Mouse (Mus musculus) liver, embryonic 14.5 days (tissue): ENCODE measurements around the gene Ergic1. TPM values are rescaled to one million over a fixed set of nuclear protein-coding genes. Genes with fewer than 3 reads are reported as not detected.

Experiments used
- ATAC-seq: fragments of 200-750 bp; cut with Nextera tagmentation; 2 replicates; pipeline ENCODE4 v1.8.0; 2017; ENCODE audit warnings: moderate number of reproducible peaks, mild to moderate bottlenecking, moderate library complexity; ENCODE audit not compliant: insufficient read depth
- DNase-seq, 3 experiments: peaks; one replicate each; pipeline ENCODE4 v3.0.0-alpha.2; 2012 to 2013; ENCODE audit warnings: low read depth in 3 of 3, low spot score in 3 of 3
- H3K27ac ChIP-seq: fragments of 300-500 bp; sonication (generic); 2 replicates; pipeline ENCODE4 v1.5.1; 2014; ENCODE audit warnings: moderate library complexity, mild to moderate bottlenecking, control low read depth, inconsistent platforms
- H3K27me3 ChIP-seq: fragments of 300-500 bp; sonication (generic); 2 replicates; pipeline ENCODE4 v1.6.1; 2014; ENCODE audit warnings: mild to moderate bottlenecking, low read length, moderate library complexity; ENCODE audit not compliant: control insufficient read depth, insufficient read depth
- H3K36me3 ChIP-seq: fragments of 300-500 bp; sonication (generic); replicated peaks from 2 replicates; pipeline ENCODE4 v1.6.1; 2014; ENCODE audit warnings: low read depth; ENCODE audit not compliant: control insufficient read depth, insufficient read depth
- H3K4me1 ChIP-seq, 2 experiments: fragments of 200-500 bp in 1 of 2; fragments of 300-500 bp in 1 of 2; sonication (generic) in 1 of 2; replicated peaks; 2 replicates each; pipeline ENCODE4 v1.6.1; 2012 to 2014; ENCODE audit warnings: antibody characterized with exemption in 1 of 2, inconsistent platforms in 1 of 2, low read length in 1 of 2; ENCODE audit not compliant: control insufficient read depth in 2 of 2, insufficient read depth in 2 of 2
- H3K4me2 ChIP-seq: fragments of 300-500 bp; sonication (generic); 2 replicates; pipeline ENCODE4 v1.6.1; 2014; ENCODE audit warnings: low read depth, mild to moderate bottlenecking, control low read depth, moderate library complexity
- H3K4me3 ChIP-seq, 2 experiments: fragments of 200-500 bp in 1 of 2; fragments of 300-500 bp in 1 of 2; sonication (generic) in 1 of 2; 2 replicates each; pipeline ENCODE4 v1.5.1; 2012 to 2014; ENCODE audit warnings: low read depth in 2 of 2, low read length in 2 of 2, mild to moderate bottlenecking in 2 of 2, control low read depth in 1 of 2, inconsistent platforms in 1 of 2, moderate library complexity in 1 of 2; ENCODE audit not compliant: insufficient read depth in 1 of 2
- H3K9ac ChIP-seq: fragments of 300-500 bp; sonication (generic); replicated peaks from 2 replicates; pipeline ENCODE4 v1.6.1; 2014; ENCODE audit warnings: mild to moderate bottlenecking, control low read depth, moderate library complexity
- H3K9me3 ChIP-seq: fragments of 300-500 bp; sonication (generic); 2 replicates; pipeline ENCODE4 v1.6.1; 2016; ENCODE audit warnings: low read length, mixed read lengths; ENCODE audit not compliant: control insufficient read depth
- CTCF ChIP-seq: IDR thresholded peaks from 2 replicates; pipeline ENCODE4 v1.5.1; 2016; ENCODE audit warnings: antibody characterized with exemption, low read depth, control low read depth
- EP300 ChIP-seq: IDR thresholded peaks from 2 replicates; pipeline ENCODE4 v1.6.1; 2016; ENCODE audit warnings: antibody characterized with exemption, low read depth
- WGBS: fragments of 180-500 bp; shearing (Covaris S2); extraction: QIAGEN DNeasy Blood & Tissue Kit; methylation state at CpG from one replicate; pipeline ENCODE4 v1.1.7; 2014; ENCODE audit not compliant: insufficient replicate concordance; 5-methylcytosine and 5-hydroxymethylcytosine counted together
- polyA plus RNA-seq, 2 experiments: library from polyadenylated mRNA; depleted of rRNA in 1 of 2; stranded (reverse) in 1 of 2; unstranded in 1 of 2; fragments of >200 nt; fragmentation: Nextera tagmentation in 1 of 2; extraction: Ambion mirVana in 1 of 2; gene quantifications; 2 replicates each; pipeline versions ENCODE4 v1.2.1 to v1.2.3; 2012 to 2014

The Ergic1 gene
- polyA plus RNA-seq, 2 experiments, result 26.0 to 33.4 TPM

DNA sequence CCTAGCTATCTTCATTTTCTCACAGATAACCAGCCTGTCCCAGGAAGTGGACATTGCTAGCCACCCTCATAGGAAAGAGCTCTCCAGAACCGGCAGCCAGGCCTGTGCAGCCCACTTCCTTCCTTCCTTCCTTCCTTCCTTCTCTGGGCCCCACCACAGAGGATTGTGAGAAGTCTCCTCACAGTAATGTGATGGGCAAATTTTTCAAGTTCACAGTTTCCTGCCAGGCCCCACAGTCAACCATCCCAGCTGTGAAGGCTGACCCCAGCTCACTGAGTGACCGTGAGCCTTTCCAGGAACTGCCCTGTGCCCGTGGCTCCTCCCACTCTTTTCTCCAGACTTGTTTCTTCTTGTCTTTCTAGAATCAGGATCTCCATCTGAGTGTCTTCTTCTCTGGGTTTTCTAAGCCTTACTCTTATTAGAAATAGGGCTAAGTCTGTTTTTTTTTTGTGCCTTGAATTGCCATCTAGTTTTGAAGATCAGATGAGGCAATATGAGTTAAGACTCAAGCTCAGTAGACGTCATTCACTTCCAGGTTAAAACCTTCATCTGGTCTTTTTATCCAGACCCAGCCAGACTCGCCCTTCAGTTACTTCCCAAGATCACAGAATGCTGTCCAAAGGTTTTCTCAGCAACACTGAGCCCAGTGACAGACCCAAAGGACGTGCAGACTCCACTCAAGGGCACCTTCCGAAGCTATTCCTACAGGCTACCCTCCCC, 34.3 kb downstream of the Ergic1 start:
- no peak for TF ChIP-seq EP300
- TF ChIP-seq CTCF, result no peak
- H3K36me3 ChIP-seq, result no peaks in the 10 kb centered on the region
- H3K27ac ChIP-seq, result no peak overlapping the region
- H3K9ac ChIP-seq, result no peak overlapping the region
- no peaks in the 10 kb centered on the region for H3K9me3 ChIP-seq
- H3K4me1 ChIP-seq, result peaks cover 12 to 28% of the 10 kb centered on the region in 2 experiments
- DNase-seq (no peak), ATAC-seq (peak; percentile 31; the same call in 1 of the 2 replicates)
- WGBS, result 39% methylated on average over 7 of the region's 7 CpGs
- H3K27me3 ChIP-seq, result no peaks in the 10 kb centered on the region
- H3K4me3 ChIP-seq, result no peak overlapping the region
- no peak overlapping the region for H3K4me2 ChIP-seq

- ATAC-seq (no peak), DNase-seq (no peak)
- H3K36me3 ChIP-seq, result no peaks in the 10 kb centered on the region
- H3K9me3 ChIP-seq, result no peaks in the 10 kb centered on the region
- peaks cover 17 to 34% of the 10 kb centered on the region in 2 experiments for H3K4me1 ChIP-seq
- WGBS, result 62% methylated on average over 7 of the region's 7 CpGs
- no peak overlapping the region for H3K4me3 ChIP-seq
- H3K27ac ChIP-seq, result no peak overlapping the region
- H3K4me2 ChIP-seq, result no peak overlapping the region
- no peaks in the 10 kb centered on the region for H3K27me3 ChIP-seq
- H3K9ac ChIP-seq, result no peak overlapping the region
- TF ChIP-seq CTCF, result no peak
These were observed 34.9 kb downstream of the Ergic1 start for GRCm38 (mm10) chr17:26596168-26596658.

- Histone ChIP-seq H3K9ac (no peak overlapping the region), H3K4me1 (peaks cover 24 to 41% of the 10 kb centered on the region in 2 experiments), H3K4me3 (no peak overlapping the region), H3K9me3 (no peaks in the 10 kb centered on the region), H3K4me2 (no peak overlapping the region), H3K27ac (no peak overlapping the region), H3K27me3 (no peaks in the 10 kb centered on the region), H3K36me3 (no peaks in the 10 kb centered on the region)
- WGBS, result 72% methylated on average over 6 of the region's 6 CpGs
- ATAC-seq, result no peak
- TF ChIP-seq EP300, result no peak
- peak; percentile 23; the same call in 1 of the 2 replicates for TF ChIP-seq CTCF
- no peak for DNase-seq
These were observed 35.7 kb downstream of the Ergic1 start for GRCm38 (mm10) chr17:26596856-26597481.

DNA sequence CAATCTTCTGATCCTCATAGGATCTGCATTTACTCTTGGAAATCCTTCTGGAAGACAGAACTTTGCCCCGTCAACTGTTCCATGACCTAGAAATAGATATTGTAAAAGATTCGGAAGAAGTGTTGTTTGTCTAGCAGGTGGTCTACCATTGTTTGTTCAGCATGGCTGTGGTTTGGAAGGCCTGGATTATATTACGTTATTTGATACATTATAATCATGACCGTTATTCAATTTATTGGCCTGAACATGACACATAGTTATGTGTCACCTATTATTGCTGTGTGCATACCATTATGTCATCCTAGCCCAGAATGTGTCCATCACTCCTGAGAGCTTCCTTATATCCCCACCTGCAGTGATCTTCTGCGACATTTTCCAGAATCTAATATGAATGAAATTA, 37.6 kb downstream of the Ergic1 start:
- no peak overlapping the region for H3K9ac ChIP-seq
- H3K4me3 ChIP-seq, result no peak overlapping the region
- DNase-seq (no peak), ATAC-seq (no peak)
- TF ChIP-seq CTCF, result no peak
- TF ChIP-seq EP300, result no peak
- no peaks in the 10 kb centered on the region for H3K36me3 ChIP-seq
- no peaks in the 10 kb centered on the region for H3K9me3 ChIP-seq
- no peak overlapping the region for H3K27ac ChIP-seq
- H3K27me3 ChIP-seq, result no peaks in the 10 kb centered on the region
- no peak overlapping the region for H3K4me2 ChIP-seq
- 78% methylated on average over 5 of the region's 5 CpGs for WGBS
- peaks cover 24 to 42% of the 10 kb centered on the region in 2 experiments for H3K4me1 ChIP-seq

DNA sequence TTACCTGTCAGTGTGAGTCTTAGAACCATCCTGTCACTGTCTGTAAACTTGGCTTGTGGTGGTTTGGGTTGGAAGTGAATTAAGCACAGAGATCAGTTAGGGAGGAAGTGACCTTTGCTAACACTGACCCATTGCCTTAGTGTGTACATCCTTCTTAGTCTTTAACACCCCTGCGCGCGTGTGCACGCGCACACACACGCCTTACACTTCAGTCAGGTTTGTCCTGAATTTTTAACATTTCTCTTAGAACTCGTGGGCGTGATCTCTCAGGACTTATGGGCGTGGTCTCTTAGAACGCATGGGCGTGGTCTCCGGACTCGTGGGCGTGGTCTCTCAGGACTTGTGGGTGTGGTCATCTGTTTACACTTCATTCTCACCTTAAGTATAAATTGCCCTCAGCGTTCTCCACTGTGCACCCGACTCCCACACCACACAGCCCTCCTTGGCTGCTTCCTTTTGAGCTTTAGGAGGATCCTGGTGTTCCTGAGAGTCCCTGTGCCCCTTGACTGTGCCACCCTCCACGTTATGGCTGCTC, 39.7 kb downstream of the Ergic1 start:
- ATAC-seq (no peak; the same call in 1 of the 2 replicates), DNase-seq (peak; percentile 57 to 81 (median 66))
- H3K9ac ChIP-seq, result no peak overlapping the region
- WGBS, result 40% methylated on average over 17 of the region's 17 CpGs
- no peaks in the 10 kb centered on the region for H3K27me3 ChIP-seq
- H3K27ac ChIP-seq, result peak overlapping the region; percentile 53
- peaks cover 16 to 31% of the 10 kb centered on the region in 2 experiments for H3K4me1 ChIP-seq
- H3K9me3 ChIP-seq, result no peaks in the 10 kb centered on the region
- no peak for TF ChIP-seq CTCF
- no peak for TF ChIP-seq EP300
- H3K4me3 ChIP-seq, result no peak overlapping the region
- H3K36me3 ChIP-seq, result no peaks in the 10 kb centered on the region
- peak overlapping the region; percentile 24 for H3K4me2 ChIP-seq
